Comparison of ENCODE assay signal across 28 mouse cellular contexts in genomic region chr13:102684890-102685289, GRCm38 (mm10). TPM values are rescaled to one million over a fixed set of nuclear protein-coding genes. Genes with fewer than 3 reads are reported as not detected.
DNase-seq lines count a peak whose midpoint lies in the region; ATAC-seq and TF ChIP-seq lines count a peak whose summit lies in the region.
"Had no signal": no experiment of that assay in that cellular context is flagged by ENCODE, and none has a peak within 500 bp of the region (broad histone marks: within the 10 kb centered on the region; RNA-seq: fewer than 3 reads in every experiment).

No protein-coding gene starts in this region.

- H3K4me2 ChIP-seq in forebrain, postnatal 0 days (ENCODE audit: low read depth): no peak overlapping the region
- no peak overlapping the region for H3K4me2 ChIP-seq in forebrain, embryonic 11.5 days (ENCODE audit: low read depth, low read length, severe bottlenecking)
- H3K4me2 ChIP-seq in kidney, embryonic 15.5 days: no peak overlapping the region
- H3K4me2 ChIP-seq: embryonic facial prominence, embryonic 15.5 days; forebrain, embryonic 15.5 days; heart, embryonic 12.5 days; hindbrain, embryonic 12.5 days; limb, embryonic 12.5 days; liver, embryonic 11.5 days; lung, embryonic 15.5 days; neural tube, embryonic 12.5 days had no signal

- H3K27ac ChIP-seq in forebrain, postnatal 0 days (ENCODE audit: low read depth, low read length): no peak overlapping the region
- H3K27ac ChIP-seq in forebrain, embryonic 11.5 days (ENCODE audit: low read depth, low read length): no peak overlapping the region
- H3K27ac ChIP-seq in layer of hippocampus, adult 2 months: no peak overlapping the region
- peak overlapping the region; percentile 78; the same call in 1 of the 2 replicates for H3K27ac ChIP-seq in macrophage
- no peak overlapping the region for H3K27ac ChIP-seq in kidney, embryonic 15.5 days
- H3K27ac ChIP-seq: embryonic facial prominence, embryonic 15.5 days; forebrain, embryonic 15.5 days; hindbrain, embryonic 12.5 days; limb, embryonic 12.5 days; lung, embryonic 15.5 days; neural tube, embryonic 12.5 days had no signal

- no peak overlapping the region for H3K4me3 ChIP-seq in forebrain, postnatal 0 days (ENCODE audit: low read depth, low read length)
- no peak overlapping the region for H3K4me3 ChIP-seq in forebrain, embryonic 11.5 days (ENCODE audit: low read depth, low read length)
- no peak overlapping the region for H3K4me3 ChIP-seq in layer of hippocampus, adult 2 months
- no peak overlapping the region for H3K4me3 ChIP-seq in macrophage (ENCODE audit: inconsistent target)
- no peak overlapping the region for H3K4me3 ChIP-seq in kidney, embryonic 15.5 days (replicated peaks)
- H3K4me3 ChIP-seq: embryonic facial prominence, embryonic 15.5 days; forebrain, embryonic 15.5 days; heart, embryonic 12.5 days; hindbrain, embryonic 12.5 days; limb, embryonic 12.5 days; lung, embryonic 15.5 days; megakaryocyte, embryonic 14.5 days; neural tube, embryonic 12.5 days had no signal

- H3K4me1 ChIP-seq in forebrain, postnatal 0 days (ENCODE audit: insufficient read depth): no peaks in the 10 kb centered on the region
- H3K4me1 ChIP-seq in forebrain, embryonic 11.5 days (replicated peaks; ENCODE audit: control insufficient read depth, insufficient read depth, low read length): no peaks in the 10 kb centered on the region
- H3K4me1 ChIP-seq in kidney, embryonic 15.5 days: no peaks in the 10 kb centered on the region
- H3K4me1 ChIP-seq: embryonic facial prominence, embryonic 15.5 days; forebrain, embryonic 15.5 days; heart, embryonic 12.5 days; hindbrain, embryonic 12.5 days; limb, embryonic 12.5 days; lung, embryonic 15.5 days; neural tube, embryonic 12.5 days had no signal

- no peaks in the 10 kb centered on the region for H3K27me3 ChIP-seq in forebrain, postnatal 0 days (ENCODE audit: insufficient read depth, low read length)
- H3K27me3 ChIP-seq in forebrain, embryonic 11.5 days (ENCODE audit: control insufficient read depth, insufficient read depth, low read length): no peaks in the 10 kb centered on the region
- H3K27me3 ChIP-seq in kidney, embryonic 15.5 days: no peaks in the 10 kb centered on the region
- H3K27me3 ChIP-seq: embryonic facial prominence, embryonic 15.5 days; forebrain, embryonic 15.5 days; heart, embryonic 12.5 days; hindbrain, embryonic 12.5 days; limb, embryonic 12.5 days; lung, embryonic 15.5 days; megakaryocyte, embryonic 14.5 days; neural tube, embryonic 12.5 days had no signal

- H3K79me2 ChIP-seq in macrophage (ENCODE audit: inconsistent target): peaks cover 32% of the 10 kb centered on the region; the same call in 1 of the 2 replicates

- H3K36me3 ChIP-seq in forebrain, postnatal 0 days (ENCODE audit: insufficient read depth): no peaks in the 10 kb centered on the region
- H3K36me3 ChIP-seq in forebrain, embryonic 11.5 days (ENCODE audit: control insufficient read depth, insufficient read depth, low read length): no peaks in the 10 kb centered on the region
- no peaks in the 10 kb centered on the region for H3K36me3 ChIP-seq in macrophage (ENCODE audit: inconsistent target)
- H3K36me3 ChIP-seq in kidney, embryonic 15.5 days: no peaks in the 10 kb centered on the region
- H3K36me3 ChIP-seq: embryonic facial prominence, embryonic 15.5 days; forebrain, embryonic 15.5 days; heart, embryonic 12.5 days; hindbrain, embryonic 12.5 days; limb, embryonic 12.5 days; lung, embryonic 15.5 days; neural tube, embryonic 12.5 days had no signal

- H3K9me3 ChIP-seq in forebrain, postnatal 0 days (ENCODE audit: low read length): no peaks in the 10 kb centered on the region
- H3K9me3 ChIP-seq in forebrain, embryonic 11.5 days (ENCODE audit: control insufficient read depth, low read length): no peaks in the 10 kb centered on the region
- H3K9me3 ChIP-seq in kidney, embryonic 15.5 days (replicated peaks): no peaks in the 10 kb centered on the region
- H3K9me3 ChIP-seq: embryonic facial prominence, embryonic 15.5 days; forebrain, embryonic 15.5 days; heart, embryonic 12.5 days; hindbrain, embryonic 12.5 days; limb, embryonic 12.5 days; lung, embryonic 15.5 days; megakaryocyte, embryonic 14.5 days; neural tube, embryonic 12.5 days had no signal

- no peak overlapping the region for H3K9ac ChIP-seq in forebrain, postnatal 0 days
- H3K9ac ChIP-seq in forebrain, embryonic 11.5 days (ENCODE audit: low read length): no peak overlapping the region
- H3K9ac ChIP-seq in kidney, embryonic 15.5 days: no peak overlapping the region
- H3K9ac ChIP-seq: embryonic facial prominence, embryonic 15.5 days; forebrain, embryonic 15.5 days; heart, embryonic 12.5 days; hindbrain, embryonic 12.5 days; limb, embryonic 12.5 days; lung, embryonic 15.5 days; neural tube, embryonic 12.5 days had no signal

- ATAC-seq in forebrain, postnatal 0 days: peak; percentile 32; the same call in 1 of the 2 replicates
- no peak for ATAC-seq in forebrain, embryonic 11.5 days (replicated peaks; ENCODE audit: low FRiP score)
- no peak for ATAC-seq in kidney, embryonic 15.5 days (replicated peaks; ENCODE audit: low FRiP score)
- ATAC-seq: CD4-positive, CD25-positive, alpha-beta regulatory T cell, adult 4 months; forebrain, embryonic 15.5 days; inflammation-experienced regulatory T-cells, adult 6 months had no signal

- DNase-seq in forebrain, postnatal 0 days: peak; percentile 21
- no peak for DNase-seq in forebrain, embryonic 11.5 days (ENCODE audit: low spot score)
- DNase-seq in layer of hippocampus, adult 2 months (ENCODE audit: low spot score in 2 of 2): no peak
- DNase-seq in layer of hippocampus, adult 8-10 months (ENCODE audit: low spot score in 2 of 2): no peak
- peak; percentile 23 for DNase-seq in lung, postnatal 10 days
- DNase-seq in lung, postnatal 14 days: no peak
- DNase-seq: adrenal gland, adult 2 months; gastrocnemius, postnatal 10 days; kidney, adult 8-10 months; kidney, postnatal 25 days; midbrain, embryonic 14.5 days; right cerebral cortex, postnatal 14 days; spleen, adult 18-20 months; thymus, adult 18-20 months; thymus, postnatal 4 days had no signal

- WGBS in forebrain, postnatal 0 days: 76% methylated on average over 4 of the region's 4 CpGs
- WGBS in forebrain, embryonic 11.5 days: 84% methylated on average over 4 of the region's 4 CpGs
- 85% methylated on average over 3 of the region's 4 CpGs for WGBS in macrophage (ENCODE audit: missing documents)
- 75% methylated on average over 4 of the region's 4 CpGs for WGBS in kidney, embryonic 15.5 days

- TF ChIP-seq CTCF in forebrain, postnatal 0 days (IDR thresholded peaks at IDR 0.05; ENCODE audit: low read depth): peak; percentile 57
- peak; percentile 66 for TF ChIP-seq CTCF in layer of hippocampus, adult 2 months (conservative IDR thresholded peaks at IDR 0.05)

RNA-seq across cellular contexts. Expression of gene Cd180, which starts 8.5 kb away (rescaled TPM):
- 0.57 and 0.77 TPM in 2 replicates for total RNA-seq in forebrain, postnatal 0 days (2014; rRNA removed)
- 0.55 and 0.56 TPM in 2 replicates for polyA plus RNA-seq in forebrain, postnatal 0 days (2015; fragmentation: Nextera tagmentation; extraction: Ambion mirVana)
- 0.41 and 0.60 TPM in 2 replicates for polyA plus RNA-seq in forebrain, embryonic 11.5 days (2014; fragmentation: Nextera tagmentation; extraction: Ambion mirVana)
- total RNA-seq in layer of hippocampus, adult 2 months (2021): 1 to 10 TPM; 2.1 to 2.4 TPM
- total RNA-seq in layer of hippocampus, adult 8-10 months (2022): 10 to 100 TPM in 2 of 4 experiments, 1 to 10 TPM in 2; 1.2 to 23.8 (median 10.5) TPM
- 1,000 to 10,000 TPM in 1 of 26 experiments, 100 to 1,000 TPM in 25; 201 to 1,028 (median 508) TPM for total RNA-seq in macrophage (2018; cell fraction: chromatin; rRNA removed)
- total RNA-seq in macrophage (2018; cell fraction: cytosol; rRNA removed): 100 to 1,000 TPM; 376 to 879 (median 604) TPM
- total RNA-seq in macrophage (2018; cell fraction: nucleus; rRNA removed): 1,000 to 10,000 TPM in 4 of 26 experiments, 100 to 1,000 TPM in 22; 480 to 1,145 (median 738) TPM
- polyA plus RNA-seq in macrophage (2018): 303 to 726 TPM (median 382 TPM) in 3 replicates
- 0.40 and 0.76 TPM in 2 replicates for polyA plus RNA-seq in kidney, embryonic 15.5 days (2015; fragmentation: Nextera tagmentation; extraction: Ambion mirVana)

Comparison
In these comparisons a context has a peak if more than half of its experiments do, and no peak if none do; other contexts are left out.
1. DNase-seq: peak in forebrain, postnatal 0 days (single experiment) and lung, postnatal 10 days (single experiment); none in forebrain, embryonic 11.5 days (single experiment), layer of hippocampus, adult 2 months (0 of 2), layer of hippocampus, adult 8-10 months (0 of 2) and lung, postnatal 14 days (single experiment).
2. RNA of gene Cd180, which starts 8.5 kb away (polyA plus RNA-seq): 303 to 726 TPM in macrophage; 0.55 to 0.56 TPM in forebrain, postnatal 0 days, 0.41 to 0.60 TPM in forebrain, embryonic 11.5 days and 0.40 to 0.76 TPM in kidney, embryonic 15.5 days; every median in the first group is over 100 times any median in the second.